Mouse (Mus musculus): ENCODE measurements around the gene Myrfl. TPM values are rescaled to one million over a fixed set of nuclear protein-coding genes. Genes with fewer than 3 reads are reported as not detected.

Gene Myrfl
- polyA plus RNA-seq, 1 experiment from 2014 or later: 0.97 TPM

DNA sequence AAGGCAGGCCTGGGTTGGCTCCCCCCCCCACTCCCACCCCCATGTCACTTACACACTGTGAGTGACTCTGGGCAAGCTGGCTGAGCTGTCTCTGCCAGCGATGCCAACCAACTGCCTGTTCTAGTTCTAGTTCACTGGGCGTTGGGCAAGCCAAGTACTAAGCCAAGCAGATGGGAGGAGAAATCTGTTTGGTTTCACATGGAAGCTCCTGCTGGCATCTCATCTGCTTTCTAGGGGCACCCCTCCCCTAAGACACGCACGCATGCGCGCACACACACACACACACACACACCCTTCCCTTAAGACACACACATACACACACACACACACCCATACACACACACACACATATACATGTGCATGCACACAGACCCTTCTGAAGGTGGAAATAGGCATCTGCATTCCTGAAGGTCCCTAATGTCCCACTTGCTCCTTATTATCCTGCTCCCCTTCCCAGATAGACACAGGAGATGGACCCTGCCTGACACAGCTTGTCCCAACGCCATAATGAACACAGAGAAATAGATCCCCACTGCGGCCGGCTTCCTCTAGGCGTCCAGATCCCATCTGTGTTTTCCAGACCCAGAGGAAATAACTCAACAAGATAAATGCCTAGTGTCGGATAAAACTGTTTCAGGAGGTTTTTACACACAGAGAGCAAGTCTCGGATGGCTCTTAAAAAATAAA, 25.2 kb downstream of the Myrfl start:
- Histone ChIP-seq H3K27me3 (ENCODE audit: control insufficient read depth, insufficient read depth, low read length) (no peaks in the 10 kb centered on the region), H3K4me3 (replicated peaks; ENCODE audit: low read length) (no peak overlapping the region), H3K4me2 (ENCODE audit: low read depth, low read length) (peak overlapping the region; percentile 15; the same call in 1 of the 2 replicates), H3K36me3 (ENCODE audit: control insufficient read depth, insufficient read depth, low read length) (no peaks in the 10 kb centered on the region), H3K9me3 (replicated peaks; ENCODE audit: control insufficient read depth, low read length) (no peaks in the 10 kb centered on the region), H3K4me1 (ENCODE audit: control insufficient read depth, insufficient read depth, low read length) (no peaks in the 10 kb centered on the region), H3K27ac (ENCODE audit: low read length) (no peak overlapping the region), H3K9ac (ENCODE audit: low read length) (no peak overlapping the region)
- WGBS: 58% methylated on average over 12 of the region's 12 CpGs
- ATAC-seq (ENCODE audit: insufficient read depth, low FRiP score): no peak

DNA sequence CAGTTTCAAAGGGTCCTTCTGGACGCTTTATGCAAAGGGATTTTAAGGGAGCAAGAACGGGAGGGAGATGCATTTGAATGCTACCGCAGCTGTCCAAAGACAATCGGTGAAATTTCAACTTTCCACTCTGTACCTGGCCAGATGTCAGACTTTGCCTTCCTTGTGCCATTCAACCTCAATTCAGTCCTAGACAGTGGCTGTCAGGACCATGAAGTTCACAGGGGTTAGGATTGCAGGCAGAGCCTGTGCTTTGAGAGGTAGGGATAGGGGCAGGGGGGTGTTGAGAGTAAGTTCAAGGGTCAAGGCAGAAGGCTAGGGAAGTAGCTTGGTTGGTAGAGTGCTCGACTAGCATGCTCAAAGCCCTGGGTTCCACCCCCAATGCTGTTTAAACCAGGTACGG, 25.9 kb downstream of the Myrfl start:
- Histone ChIP-seq H3K27me3 (ENCODE audit: control insufficient read depth, insufficient read depth, low read length) (no peaks in the 10 kb centered on the region), H3K4me1 (ENCODE audit: control insufficient read depth, insufficient read depth, low read length) (no peaks in the 10 kb centered on the region), H3K4me3 (replicated peaks; ENCODE audit: low read length) (no peak overlapping the region), H3K9me3 (replicated peaks; ENCODE audit: control insufficient read depth, low read length) (no peaks in the 10 kb centered on the region), H3K4me2 (ENCODE audit: low read depth, low read length) (no peak overlapping the region), H3K27ac (ENCODE audit: low read length) (no peak overlapping the region), H3K9ac (ENCODE audit: low read length) (no peak overlapping the region), H3K36me3 (ENCODE audit: control insufficient read depth, insufficient read depth, low read length) (no peaks in the 10 kb centered on the region)
- no peak for ATAC-seq (ENCODE audit: insufficient read depth, low FRiP score)
- 83% methylated on average over 6 of the region's 6 CpGs for WGBS

DNA sequence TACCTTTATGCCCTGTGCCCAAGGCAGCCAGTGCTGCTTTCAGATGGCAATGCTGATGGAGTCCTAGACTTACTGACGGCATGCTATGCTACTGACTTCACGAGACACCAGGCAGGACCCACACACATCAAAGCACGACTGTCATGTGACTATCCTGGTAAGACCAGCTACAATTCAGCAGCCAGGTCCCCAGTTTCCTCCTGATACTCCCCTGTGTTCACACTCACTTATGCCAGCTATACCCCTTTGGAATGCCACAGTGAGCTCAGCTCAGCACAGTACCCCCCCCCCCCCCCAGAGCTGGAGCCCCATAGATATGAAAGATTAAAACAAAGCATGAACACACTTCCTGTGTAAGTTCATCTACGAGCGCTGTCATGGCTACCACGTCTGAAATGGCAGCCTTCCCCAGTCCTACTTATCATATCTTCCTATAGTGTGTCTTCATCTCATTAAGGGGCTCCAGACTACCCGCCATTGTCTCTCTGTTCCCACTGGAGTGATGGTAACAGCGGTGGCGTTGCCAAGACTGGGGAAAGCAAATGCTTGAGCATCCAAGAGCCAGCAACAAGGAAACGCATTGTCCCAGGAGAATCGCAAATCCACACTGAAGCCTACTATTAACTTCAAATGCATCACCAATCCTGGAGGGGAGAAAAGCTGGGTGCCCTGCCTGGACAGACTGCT, 43.4 kb downstream of the Myrfl start:
- Histone ChIP-seq H3K9me3 (replicated peaks; ENCODE audit: control insufficient read depth, low read length) (no peaks in the 10 kb centered on the region), H3K36me3 (ENCODE audit: control insufficient read depth, insufficient read depth, low read length) (no peaks in the 10 kb centered on the region), H3K4me2 (ENCODE audit: low read depth, low read length) (no peak overlapping the region), H3K4me1 (ENCODE audit: control insufficient read depth, insufficient read depth, low read length) (no peaks in the 10 kb centered on the region), H3K27me3 (ENCODE audit: control insufficient read depth, insufficient read depth, low read length) (no peaks in the 10 kb centered on the region), H3K27ac (ENCODE audit: low read length) (no peak overlapping the region), H3K4me3 (replicated peaks; ENCODE audit: low read length) (no peak overlapping the region), H3K9ac (ENCODE audit: low read length) (no peak overlapping the region)
- WGBS: 78% methylated on average over 11 of the region's 11 CpGs
- ATAC-seq (ENCODE audit: insufficient read depth, low FRiP score): no peak

DNA sequence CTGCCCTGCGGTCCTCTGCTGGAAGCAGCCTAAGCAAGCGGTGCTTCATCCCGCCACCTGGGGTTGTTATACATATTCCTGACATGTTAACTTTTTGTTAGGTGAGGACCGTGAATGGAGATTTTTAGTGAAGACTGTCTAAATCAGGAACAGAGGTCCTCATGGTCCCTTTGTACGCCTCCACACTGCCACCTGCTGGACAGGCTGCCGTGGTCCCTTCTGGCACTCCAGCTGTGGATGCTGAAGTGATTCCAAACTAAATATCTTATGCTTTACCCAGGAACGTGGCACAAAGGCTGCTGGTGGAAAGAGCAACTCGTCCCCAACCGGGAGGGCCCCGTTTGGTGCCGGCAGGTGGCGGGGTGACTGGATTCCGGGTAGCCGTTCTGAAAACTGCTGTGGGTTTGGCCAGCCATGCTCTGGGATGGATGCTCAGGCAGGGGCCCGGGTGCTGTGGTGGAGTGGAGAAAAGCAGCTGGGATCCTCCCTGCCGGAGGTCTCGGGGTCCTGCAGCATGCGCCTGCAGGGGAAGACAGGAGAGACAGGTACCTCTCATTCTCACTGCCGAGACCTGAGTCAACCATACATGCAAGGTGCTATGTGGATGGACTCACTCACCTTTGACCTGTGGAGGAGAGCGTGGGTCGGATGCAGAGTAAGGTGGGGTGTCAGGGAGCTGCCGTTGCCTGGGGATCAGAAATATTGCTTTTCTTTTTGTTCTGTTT, 47.8 kb downstream of the Myrfl start:
- 23% methylated on average over 22 of the region's 22 CpGs for WGBS
- Histone ChIP-seq H3K4me2 (ENCODE audit: low read depth, low read length) (peak overlapping the region; percentile 35; the same call in 1 of the 2 replicates), H3K27me3 (ENCODE audit: control insufficient read depth, insufficient read depth, low read length) (no peaks in the 10 kb centered on the region), H3K4me3 (replicated peaks; ENCODE audit: low read length) (no peak overlapping the region), H3K36me3 (ENCODE audit: control insufficient read depth, insufficient read depth, low read length) (no peaks in the 10 kb centered on the region), H3K9ac (ENCODE audit: low read length) (no peak overlapping the region; the same call in 1 of the 2 replicates), H3K4me1 (ENCODE audit: control insufficient read depth, insufficient read depth, low read length) (no peaks in the 10 kb centered on the region), H3K27ac (ENCODE audit: low read length) (no peak overlapping the region), H3K9me3 (replicated peaks; ENCODE audit: control insufficient read depth, low read length) (no peaks in the 10 kb centered on the region)
- peak; percentile 40; the same call in 1 of the 2 replicates for ATAC-seq (ENCODE audit: insufficient read depth, low FRiP score)

DNA sequence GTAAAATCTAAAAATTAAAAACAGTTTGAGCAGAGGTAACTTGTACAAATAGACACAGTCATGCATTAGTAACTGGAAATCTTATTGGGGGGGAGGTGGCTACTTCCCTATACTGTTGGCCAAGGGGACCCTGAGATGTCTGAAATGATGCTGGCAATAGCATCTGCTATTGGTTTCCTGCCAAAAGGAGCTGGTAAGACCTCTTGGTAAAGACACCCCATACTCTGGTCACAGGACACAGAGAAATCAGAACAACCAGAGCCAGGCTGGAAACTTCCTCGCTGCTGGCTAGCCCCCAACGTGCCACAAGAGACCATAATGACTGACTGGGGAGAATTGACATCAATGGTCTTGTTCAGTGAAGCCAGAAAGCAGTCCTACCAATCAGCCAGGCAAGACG, 55.2 kb downstream of the Myrfl start:
- Histone ChIP-seq H3K27me3 (ENCODE audit: control insufficient read depth, insufficient read depth, low read length) (no peaks in the 10 kb centered on the region), H3K4me2 (ENCODE audit: low read depth, low read length) (no peak overlapping the region), H3K9ac (ENCODE audit: low read length) (no peak overlapping the region), H3K27ac (ENCODE audit: low read length) (no peak overlapping the region), H3K36me3 (ENCODE audit: control insufficient read depth, insufficient read depth, low read length) (no peaks in the 10 kb centered on the region), H3K4me1 (ENCODE audit: control insufficient read depth, insufficient read depth, low read length) (no peaks in the 10 kb centered on the region), H3K9me3 (replicated peaks; ENCODE audit: control insufficient read depth, low read length) (no peaks in the 10 kb centered on the region; the same call in 1 of the 2 replicates), H3K4me3 (replicated peaks; ENCODE audit: low read length) (no peak overlapping the region)
- WGBS: 75% methylated on average over 3 of the region's 3 CpGs
- ATAC-seq (ENCODE audit: insufficient read depth, low FRiP score): no peak

DNA sequence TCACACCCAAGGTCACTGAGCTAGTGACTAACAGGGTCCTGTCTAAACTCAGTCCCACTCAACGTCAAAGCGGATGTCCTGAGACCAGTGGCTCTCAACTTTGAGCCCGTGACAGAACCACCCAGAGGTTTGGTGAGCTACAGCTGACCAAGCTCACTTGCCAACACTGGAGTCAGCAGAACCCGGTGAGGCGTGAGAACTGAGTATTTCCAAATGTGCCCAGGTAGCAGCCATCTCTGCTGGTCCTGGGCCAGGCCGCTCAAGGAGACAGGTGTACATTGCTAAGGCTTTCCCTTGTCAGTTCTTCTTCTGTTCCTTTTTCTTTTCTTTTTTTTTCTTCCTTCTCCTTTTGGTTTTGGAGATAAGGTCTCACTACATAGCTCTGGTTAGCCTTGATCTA, 66.0 kb downstream of the Myrfl start:
- no peak overlapping the region for H3K4me3 ChIP-seq (replicated peaks; ENCODE audit: low read length)
- H3K36me3 ChIP-seq (ENCODE audit: control insufficient read depth, insufficient read depth, low read length): no peaks in the 10 kb centered on the region
- no peak overlapping the region for H3K9ac ChIP-seq (ENCODE audit: low read length)
- no peak overlapping the region for H3K4me2 ChIP-seq (ENCODE audit: low read depth, low read length)
- no peaks in the 10 kb centered on the region for H3K27me3 ChIP-seq (ENCODE audit: control insufficient read depth, insufficient read depth, low read length)
- no peaks in the 10 kb centered on the region for H3K9me3 ChIP-seq (replicated peaks; ENCODE audit: control insufficient read depth, low read length)
- H3K4me1 ChIP-seq (ENCODE audit: control insufficient read depth, insufficient read depth, low read length): no peaks in the 10 kb centered on the region
- ATAC-seq (ENCODE audit: insufficient read depth, low FRiP score): no peak
- 88% methylated on average over 6 of the region's 6 CpGs for WGBS
- H3K27ac ChIP-seq (ENCODE audit: low read length): no peak overlapping the region

DNA sequence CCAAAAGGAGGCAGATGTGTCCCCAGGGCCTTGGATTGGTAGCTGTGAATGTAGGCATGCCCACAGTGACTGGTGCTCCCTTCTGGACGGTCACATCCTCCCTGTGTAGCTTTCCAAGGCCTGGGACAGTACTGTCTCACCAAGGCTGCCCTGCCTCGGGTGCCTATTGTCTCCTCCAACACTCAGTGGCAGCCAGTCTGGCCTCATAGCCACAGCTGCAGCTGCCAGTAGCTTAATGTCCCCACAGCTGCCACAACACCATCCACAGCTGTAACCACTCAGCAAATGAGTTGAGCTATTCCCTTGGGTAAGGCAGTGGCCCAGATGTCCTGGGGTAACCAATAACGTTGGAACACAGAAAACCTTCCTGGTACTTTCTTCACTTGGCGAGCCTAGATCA, 68.6 kb downstream of the Myrfl start:
- Histone ChIP-seq H3K27ac (ENCODE audit: low read length) (no peak overlapping the region), H3K27me3 (ENCODE audit: control insufficient read depth, insufficient read depth, low read length) (no peaks in the 10 kb centered on the region), H3K9me3 (replicated peaks; ENCODE audit: control insufficient read depth, low read length) (no peaks in the 10 kb centered on the region), H3K9ac (ENCODE audit: low read length) (no peak overlapping the region; the same call in 1 of the 2 replicates), H3K36me3 (ENCODE audit: control insufficient read depth, insufficient read depth, low read length) (no peaks in the 10 kb centered on the region), H3K4me2 (ENCODE audit: low read depth, low read length) (no peak overlapping the region), H3K4me1 (ENCODE audit: control insufficient read depth, insufficient read depth, low read length) (no peaks in the 10 kb centered on the region), H3K4me3 (replicated peaks; ENCODE audit: low read length) (no peak overlapping the region)
- no peak for ATAC-seq (ENCODE audit: insufficient read depth, low FRiP score)
- 60% methylated on average over 4 of the region's 4 CpGs for WGBS

DNA sequence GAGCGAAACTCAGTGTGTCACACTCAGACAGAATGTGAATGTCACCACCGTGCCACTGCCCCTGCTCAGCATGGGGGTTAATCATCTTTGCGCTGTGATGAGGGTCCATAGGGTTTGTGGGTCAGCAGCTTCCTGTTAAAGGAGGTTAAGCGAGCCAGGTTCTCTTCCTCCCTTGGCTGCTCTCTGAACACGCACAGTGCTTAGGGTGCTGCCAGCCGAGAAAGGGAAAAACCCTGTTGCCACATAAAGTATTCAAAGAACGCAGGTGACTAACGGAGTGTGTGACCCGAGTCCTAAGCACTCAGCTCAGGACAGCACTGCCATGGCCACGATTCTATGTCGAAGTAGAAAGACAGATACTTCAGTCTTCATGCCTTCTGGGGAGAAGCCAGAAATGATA, 69.4 kb downstream of the Myrfl start:
- Histone ChIP-seq H3K9me3 (replicated peaks; ENCODE audit: control insufficient read depth, low read length) (no peaks in the 10 kb centered on the region), H3K27me3 (ENCODE audit: control insufficient read depth, insufficient read depth, low read length) (no peaks in the 10 kb centered on the region), H3K4me3 (replicated peaks; ENCODE audit: low read length) (no peak overlapping the region), H3K4me1 (ENCODE audit: control insufficient read depth, insufficient read depth, low read length) (no peaks in the 10 kb centered on the region), H3K27ac (ENCODE audit: low read length) (no peak overlapping the region), H3K4me2 (ENCODE audit: low read depth, low read length) (no peak overlapping the region), H3K9ac (ENCODE audit: low read length) (no peak overlapping the region), H3K36me3 (ENCODE audit: control insufficient read depth, insufficient read depth, low read length) (no peaks in the 10 kb centered on the region)
- no peak for ATAC-seq (ENCODE audit: insufficient read depth, low FRiP score)
- 89% methylated on average over 11 of the region's 11 CpGs for WGBS

All from stomach, embryonic 16.5 days (tissue).